Mouse (Mus musculus): Measurements from ENCODE around the gene Zfp598. TPM values are rescaled to one million over a fixed set of nuclear protein-coding genes. Genes with fewer than 3 reads are reported as not detected.

Zfp598 gene
- polyA plus RNA-seq, 1 experiment from 2014 or later: 13.5 TPM

DNA sequence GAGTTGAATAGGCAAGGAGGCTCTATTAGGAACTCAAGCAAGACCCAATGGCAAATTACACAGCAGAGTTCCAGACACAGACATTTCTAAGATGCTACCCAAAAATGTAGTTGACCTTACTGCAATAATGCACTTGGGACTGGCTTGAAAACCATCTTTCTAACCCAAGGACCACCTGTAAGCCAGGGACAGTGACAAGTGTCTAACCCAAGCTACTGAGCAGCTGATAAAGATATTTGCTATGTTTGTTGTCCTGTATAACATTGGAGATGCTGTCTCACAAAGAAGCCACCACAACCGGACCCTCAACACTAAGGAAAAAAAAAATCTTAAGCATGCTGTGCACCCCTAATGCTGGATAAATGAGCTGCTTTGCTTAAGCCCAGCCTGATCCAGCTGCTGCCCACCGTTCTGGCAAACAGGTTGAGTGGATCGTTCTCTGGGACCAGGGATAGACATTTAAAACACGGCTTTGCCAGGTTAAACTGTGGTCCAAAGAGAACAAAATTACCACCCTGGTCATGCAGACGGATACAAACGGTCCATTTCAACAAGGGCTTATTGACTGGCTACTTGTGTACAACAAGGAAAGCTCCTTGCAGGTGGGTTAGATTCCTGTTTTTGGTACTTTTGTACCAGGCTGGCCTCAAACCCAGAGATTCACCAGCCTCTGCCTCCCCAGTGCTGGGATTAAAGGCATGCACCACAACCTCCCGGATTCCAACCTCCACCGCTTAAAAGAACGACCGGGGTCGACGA, 53.8 kb downstream of the Zfp598 start:
- H3K9ac ChIP-seq (ENCODE audit: low read depth, low read length): peak overlapping the region; percentile 81
- H3K9me3 ChIP-seq (ENCODE audit: control insufficient read depth): no peaks in the 10 kb centered on the region
- no peak for TF ChIP-seq CTCF (IDR thresholded peaks at IDR 0.05; ENCODE audit: low read depth)
- H3K27ac ChIP-seq (ENCODE audit: low read depth, low read length): peak overlapping the region; percentile 82; the same call in 1 of the 2 replicates
- peaks cover 3% of the 10 kb centered on the region; the same call in 1 of the 2 replicates for H3K27me3 ChIP-seq (replicated peaks; ENCODE audit: control insufficient read depth, insufficient read depth, low read length)
- H3K4me1 ChIP-seq (replicated peaks; ENCODE audit: control insufficient read depth, insufficient read depth, low read length): 0 out of 2 replicates have a peak, but pooled peaks cover 3% of the 10 kb centered on the region
- H3K4me2 ChIP-seq (replicated peaks; ENCODE audit: low read depth): peak overlapping the region; percentile 82
- no peak for ATAC-seq
- under 1% methylated on average over 12 of the region's 12 CpGs for WGBS
- peak overlapping the region; percentile 82 for H3K4me3 ChIP-seq (ENCODE audit: low read depth, low read length)
- peaks cover 11% of the 10 kb centered on the region for H3K36me3 ChIP-seq (ENCODE audit: control insufficient read depth, insufficient read depth)

DNA sequence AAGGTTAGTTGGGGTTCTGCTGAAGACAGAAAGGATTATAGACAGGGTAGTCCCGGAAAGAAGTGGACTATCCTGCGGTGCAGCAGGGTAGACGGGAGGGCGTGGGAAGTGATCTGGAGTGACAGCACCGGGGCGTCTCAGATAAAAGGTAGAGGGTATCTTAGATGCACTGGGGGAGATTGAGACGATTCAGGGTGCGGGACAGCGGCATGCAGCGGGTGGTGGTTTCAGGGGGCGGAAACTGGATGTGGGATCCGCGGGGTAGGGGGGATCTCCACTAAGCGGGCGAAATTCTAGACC, 54.3 kb downstream of the Zfp598 start:
- ATAC-seq: peak; percentile 4; the same call in 1 of the 2 replicates
- peak overlapping the region; percentile 82 for H3K4me2 ChIP-seq (replicated peaks; ENCODE audit: low read depth)
- no peaks in the 10 kb centered on the region for H3K9me3 ChIP-seq (ENCODE audit: control insufficient read depth)
- 0 out of 2 replicates have a peak, but pooled peaks cover 3% of the 10 kb centered on the region for H3K4me1 ChIP-seq (replicated peaks; ENCODE audit: control insufficient read depth, insufficient read depth, low read length)
- peaks cover 3% of the 10 kb centered on the region; the same call in 1 of the 2 replicates for H3K27me3 ChIP-seq (replicated peaks; ENCODE audit: control insufficient read depth, insufficient read depth, low read length)
- H3K4me3 ChIP-seq (ENCODE audit: low read depth, low read length): peak overlapping the region; percentile 82
- peak overlapping the region; percentile 82 for H3K27ac ChIP-seq (ENCODE audit: low read depth, low read length)
- TF ChIP-seq CTCF (IDR thresholded peaks at IDR 0.05; ENCODE audit: low read depth): no peak
- H3K9ac ChIP-seq (ENCODE audit: low read depth, low read length): peak overlapping the region; percentile 81
- under 1% methylated on average over 15 of the region's 15 CpGs for WGBS
- peaks cover 11% of the 10 kb centered on the region for H3K36me3 ChIP-seq (ENCODE audit: control insufficient read depth, insufficient read depth)

DNA sequence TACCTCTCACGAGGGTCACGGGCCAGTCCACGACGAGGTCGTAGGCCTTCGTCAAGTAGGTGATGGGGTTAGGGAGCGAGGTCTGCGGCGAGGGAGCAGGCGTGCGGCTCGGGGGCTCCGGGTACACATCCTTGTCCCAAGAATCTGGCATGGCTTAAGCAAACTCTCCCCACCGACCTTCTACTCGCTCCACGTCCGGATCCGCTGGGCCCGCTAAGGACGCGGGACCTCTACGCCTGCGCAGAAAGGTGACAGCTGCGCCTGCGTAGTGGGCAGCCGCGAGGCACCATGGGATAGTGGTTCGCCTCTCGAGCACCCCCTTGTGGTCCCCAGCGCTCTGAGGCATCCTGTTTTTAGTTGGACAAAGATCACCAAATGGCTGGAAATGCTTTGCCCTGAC, 54.7 kb downstream of the Zfp598 start, which contains the start of gene Ndufb10:
TSS of gene Ndufb10 (minus strand) at position 295 of the 400 bp plus-strand sequence.
- peak within 1 kb of the TSS; percentile 81 for H3K9ac ChIP-seq (ENCODE audit: low read depth, low read length)

DNA sequence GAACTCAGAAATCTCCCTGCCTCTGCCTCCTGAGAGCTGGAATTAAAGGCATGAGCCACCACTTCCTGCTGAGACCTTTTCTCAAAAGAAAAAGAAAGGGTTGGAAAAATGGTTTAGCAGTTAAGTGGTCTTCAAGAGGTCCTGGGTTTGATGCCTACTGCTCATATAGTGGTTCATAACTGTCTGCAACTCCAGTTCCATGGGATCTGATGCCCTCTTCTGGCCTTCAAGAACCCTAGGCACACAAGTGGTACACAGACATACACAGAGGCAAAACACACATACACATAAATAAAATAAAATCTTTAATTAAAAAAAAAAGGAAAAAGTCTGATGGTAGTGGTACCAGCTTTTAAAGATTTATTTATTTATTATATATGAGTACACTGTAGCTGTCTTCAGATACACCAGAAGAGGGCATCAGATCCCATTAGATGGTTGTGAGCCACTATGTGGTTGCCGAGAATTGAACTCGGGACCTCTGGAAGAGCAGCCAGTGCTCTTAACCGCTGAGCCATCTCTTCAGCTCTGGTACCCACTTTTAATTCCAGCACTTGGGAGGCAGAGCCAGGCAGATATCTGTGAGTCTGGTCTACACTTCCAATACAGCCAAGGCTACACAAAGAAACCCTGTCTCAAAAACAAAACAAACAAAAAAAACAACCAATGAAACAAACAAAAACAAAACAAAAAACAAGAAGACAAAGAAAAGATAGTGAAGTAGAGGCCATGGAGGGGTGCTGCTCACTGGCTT, 56.3 kb downstream of the Zfp598 start:
- no peak for ATAC-seq
- Histone ChIP-seq H3K9me3 (ENCODE audit: control insufficient read depth) (no peaks in the 10 kb centered on the region), H3K4me1 (replicated peaks; ENCODE audit: control insufficient read depth, insufficient read depth, low read length) (0 out of 2 replicates have a peak, but pooled peaks cover 3% of the 10 kb centered on the region), H3K4me2 (replicated peaks; ENCODE audit: low read depth) (no peak overlapping the region), H3K9ac (ENCODE audit: low read depth, low read length) (no peak overlapping the region), H3K27ac (ENCODE audit: low read depth, low read length) (no peak overlapping the region), H3K36me3 (ENCODE audit: control insufficient read depth, insufficient read depth) (peaks cover 11% of the 10 kb centered on the region), H3K27me3 (replicated peaks; ENCODE audit: control insufficient read depth, insufficient read depth, low read length) (peaks cover 3% of the 10 kb centered on the region; the same call in 1 of the 2 replicates), H3K4me3 (ENCODE audit: low read depth, low read length) (no peak overlapping the region)
- peak; percentile 40 for TF ChIP-seq CTCF (IDR thresholded peaks at IDR 0.05; ENCODE audit: low read depth)
- WGBS: 73% methylated on average over 3 of the region's 3 CpGs

More for the DNA sequence above, 54.7 kb downstream of the Zfp598 start, which contains the start of gene Ndufb10:
- peak within 1 kb of the TSS; percentile 82 for H3K27ac ChIP-seq (ENCODE audit: low read depth, low read length)
- H3K36me3 ChIP-seq (ENCODE audit: control insufficient read depth, insufficient read depth): peaks cover 11% of the 10 kb centered on the region
- H3K4me1 ChIP-seq (replicated peaks; ENCODE audit: control insufficient read depth, insufficient read depth, low read length): 0 out of 2 replicates have a peak, but pooled peaks cover 3% of the 10 kb centered on the region
- peak within 1 kb of the TSS; percentile 82 for H3K4me3 ChIP-seq (ENCODE audit: low read depth, low read length)
- no peaks in the 10 kb centered on the region for H3K9me3 ChIP-seq (ENCODE audit: control insufficient read depth)
- peak within 1 kb of the TSS; percentile 82 for H3K4me2 ChIP-seq (replicated peaks; ENCODE audit: low read depth)
- ATAC-seq: peak; percentile 50
- TF ChIP-seq CTCF (IDR thresholded peaks at IDR 0.05; ENCODE audit: low read depth): peak; percentile 100
- H3K27me3 ChIP-seq (replicated peaks; ENCODE audit: control insufficient read depth, insufficient read depth, low read length): peaks cover 3% of the 10 kb centered on the region; the same call in 1 of the 2 replicates
- WGBS: under 1% methylated on average over 30 of the region's 30 CpGs

DNA sequence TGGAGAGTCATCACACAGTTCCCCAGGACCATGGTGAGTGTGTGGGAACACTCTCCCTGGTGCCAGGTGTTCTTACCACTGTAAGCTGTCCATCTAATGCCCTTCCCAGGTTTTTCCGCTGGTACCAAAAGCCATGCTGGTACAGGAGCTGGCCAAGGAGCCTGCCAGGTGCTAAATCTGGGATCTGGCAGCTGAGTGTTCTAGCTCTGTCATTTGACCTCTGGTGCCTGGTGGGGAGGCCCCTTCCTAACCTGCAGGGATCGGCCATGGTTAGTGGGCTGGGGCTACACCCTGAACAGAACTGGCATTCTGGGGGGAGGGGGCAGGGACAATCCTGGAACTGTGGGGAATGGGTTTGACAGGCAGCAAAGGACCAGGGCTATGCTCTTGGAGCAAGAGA, 58.1 kb downstream of the Zfp598 start, which contains the start of gene Rpl3l:
TSS of gene Rpl3l (plus strand) at position 203 of the 400 bp plus-strand sequence.
- Histone ChIP-seq H3K27ac (ENCODE audit: low read depth, low read length) (no peak within 1 kb of the TSS), H3K9ac (ENCODE audit: low read depth, low read length) (no peak within 1 kb of the TSS), H3K36me3 (ENCODE audit: control insufficient read depth, insufficient read depth) (no peaks in the 10 kb centered on the region), H3K4me3 (ENCODE audit: low read depth, low read length) (no peak within 1 kb of the TSS), H3K4me2 (replicated peaks; ENCODE audit: low read depth) (no peak within 1 kb of the TSS), H3K9me3 (ENCODE audit: control insufficient read depth) (no peaks in the 10 kb centered on the region), H3K4me1 (replicated peaks; ENCODE audit: control insufficient read depth, insufficient read depth, low read length) (0 out of 2 replicates have a peak, but pooled peaks cover 3% of the 10 kb centered on the region), H3K27me3 (replicated peaks; ENCODE audit: control insufficient read depth, insufficient read depth, low read length) (peaks cover 3% of the 10 kb centered on the region; the same call in 1 of the 2 replicates)
- no peak for TF ChIP-seq CTCF (IDR thresholded peaks at IDR 0.05; ENCODE audit: low read depth)
- 67% methylated on average over 2 of the region's 2 CpGs for WGBS
- no peak for ATAC-seq

DNA sequence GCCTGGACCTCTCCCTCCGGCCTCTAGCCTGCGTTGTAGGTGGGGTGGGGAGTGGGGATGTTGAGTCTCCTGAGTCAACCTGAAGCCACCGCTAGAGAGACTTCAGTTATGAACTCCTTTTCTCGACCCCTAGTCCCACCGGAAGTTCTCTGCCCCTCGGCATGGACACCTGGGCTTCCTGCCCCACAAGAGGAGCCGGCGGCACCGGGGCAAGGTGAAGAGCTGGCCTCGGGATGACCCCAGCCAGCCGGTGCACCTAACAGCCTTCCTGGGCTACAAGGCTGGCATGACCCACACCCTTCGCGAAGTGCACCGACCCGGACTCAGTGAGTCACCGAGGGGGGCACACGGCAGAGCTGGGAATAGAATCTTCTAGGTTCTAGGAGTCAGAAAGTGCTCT, 58.7 kb downstream of the Zfp598 start:
- peaks cover 3% of the 10 kb centered on the region; the same call in 1 of the 2 replicates for H3K27me3 ChIP-seq (replicated peaks; ENCODE audit: control insufficient read depth, insufficient read depth, low read length)
- H3K4me2 ChIP-seq (replicated peaks; ENCODE audit: low read depth): no peak overlapping the region
- ATAC-seq: no peak
- 0 out of 2 replicates have a peak, but pooled peaks cover under 1% of the 10 kb centered on the region for H3K4me1 ChIP-seq (replicated peaks; ENCODE audit: control insufficient read depth, insufficient read depth, low read length)
- H3K4me3 ChIP-seq (ENCODE audit: low read depth, low read length): no peak overlapping the region
- TF ChIP-seq CTCF (IDR thresholded peaks at IDR 0.05; ENCODE audit: low read depth): no peak
- H3K9ac ChIP-seq (ENCODE audit: low read depth, low read length): no peak overlapping the region
- no peak overlapping the region for H3K27ac ChIP-seq (ENCODE audit: low read depth, low read length)
- 65% methylated on average over 17 of the region's 17 CpGs for WGBS
- H3K36me3 ChIP-seq (ENCODE audit: control insufficient read depth, insufficient read depth): no peaks in the 10 kb centered on the region
- H3K9me3 ChIP-seq (ENCODE audit: control insufficient read depth): no peaks in the 10 kb centered on the region

All from intestine, postnatal 0 days (tissue).